Mouse (Mus musculus): ENCODE data around the gene Mfsd4a.

Gene Mfsd4a

DNA sequence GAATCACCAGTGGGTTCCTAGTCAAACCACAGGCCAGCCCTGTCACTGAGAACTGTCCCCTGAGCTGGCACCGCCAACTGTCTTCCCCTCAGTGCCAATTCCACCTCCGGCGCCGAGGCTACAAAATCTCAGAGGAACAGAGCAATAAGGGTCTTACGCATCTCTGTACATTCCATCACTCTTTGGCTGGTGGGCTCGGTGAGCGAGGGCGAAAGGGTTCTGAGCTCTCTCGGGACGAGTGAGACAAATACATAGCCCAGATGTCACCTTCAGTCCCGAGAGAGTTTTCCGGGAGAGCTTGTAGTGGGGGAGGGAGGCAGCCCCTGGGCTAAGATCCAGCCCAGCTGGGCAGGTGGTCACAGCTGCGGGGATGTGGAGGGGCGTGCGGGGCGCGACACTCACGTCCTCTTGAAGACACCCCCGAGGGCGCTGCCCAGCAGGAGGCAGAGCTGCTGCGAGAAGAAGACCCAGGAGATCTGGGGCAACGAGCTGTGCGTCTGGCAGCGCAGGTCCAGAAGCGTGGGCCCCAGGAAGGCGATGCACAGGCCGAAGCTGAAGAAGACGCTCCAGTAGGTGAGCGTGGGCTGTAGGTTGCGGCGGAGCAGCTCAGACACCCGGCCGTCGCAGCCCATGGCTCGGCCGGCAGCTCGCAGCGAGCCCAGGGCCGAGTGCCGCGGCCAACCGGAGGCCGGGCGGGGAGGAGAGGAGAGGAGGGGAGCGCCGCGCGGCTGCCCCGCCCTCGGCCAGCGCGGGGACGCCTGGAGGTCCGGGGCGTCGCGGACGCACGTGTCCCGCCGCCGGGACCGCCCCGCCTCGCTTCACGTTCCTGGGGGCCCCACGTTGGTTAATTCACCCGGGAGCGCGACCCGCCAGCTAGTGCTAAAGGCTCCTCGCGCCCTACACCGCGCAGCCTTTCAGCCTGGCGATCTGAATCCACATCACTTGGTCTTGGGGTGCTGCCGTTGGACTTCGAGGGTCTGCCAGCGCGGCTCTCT lies at the start of gene Mfsd4a:
Gene Mfsd4a, minus strand, starts transcription at position 802 of the 995 bp plus-strand sequence.
- peak; percentile 34 for DNase-seq

DNA sequence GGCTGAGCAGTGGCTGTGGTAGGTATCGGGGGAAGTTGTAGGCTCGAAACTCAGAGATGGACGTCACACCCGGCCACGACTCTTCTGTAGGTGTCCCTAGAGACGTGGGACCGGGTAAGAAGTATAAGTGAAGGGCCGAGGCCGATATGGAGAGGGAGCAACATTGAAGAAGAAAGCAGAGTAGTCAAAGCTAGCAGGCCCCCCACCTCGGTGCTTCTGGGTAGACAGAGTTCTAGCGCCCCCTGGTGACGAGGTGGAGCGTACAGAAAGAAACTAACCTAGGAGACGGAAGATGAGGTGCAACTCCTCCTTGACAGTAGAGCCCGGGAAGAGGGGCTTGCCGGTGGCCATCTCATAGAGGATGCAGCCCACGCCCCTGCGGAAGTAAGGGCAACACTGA lies 48.7 kb upstream of the Mfsd4a start:
- peak; percentile 90 for DNase-seq

DNA sequence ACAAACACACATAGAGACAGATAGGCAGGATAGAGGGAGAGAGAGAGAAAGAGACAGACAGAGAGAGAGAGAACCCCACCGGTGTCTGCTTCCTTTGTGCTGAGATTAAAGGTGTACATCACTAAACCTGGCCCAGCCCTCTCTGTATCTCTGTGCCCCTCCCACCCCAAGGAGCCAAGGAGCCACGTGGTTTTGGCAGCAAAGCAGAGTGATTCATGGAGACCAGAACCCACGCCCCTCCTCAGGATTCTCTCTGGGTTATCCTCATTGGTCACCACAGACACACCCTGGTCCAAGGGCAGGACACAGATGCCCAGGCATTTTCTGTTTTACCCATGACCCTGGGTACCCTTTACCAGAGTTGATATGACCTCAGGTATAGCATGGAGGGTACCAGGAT lies 45.2 kb upstream of the Mfsd4a start:
- no peak for DNase-seq

DNA sequence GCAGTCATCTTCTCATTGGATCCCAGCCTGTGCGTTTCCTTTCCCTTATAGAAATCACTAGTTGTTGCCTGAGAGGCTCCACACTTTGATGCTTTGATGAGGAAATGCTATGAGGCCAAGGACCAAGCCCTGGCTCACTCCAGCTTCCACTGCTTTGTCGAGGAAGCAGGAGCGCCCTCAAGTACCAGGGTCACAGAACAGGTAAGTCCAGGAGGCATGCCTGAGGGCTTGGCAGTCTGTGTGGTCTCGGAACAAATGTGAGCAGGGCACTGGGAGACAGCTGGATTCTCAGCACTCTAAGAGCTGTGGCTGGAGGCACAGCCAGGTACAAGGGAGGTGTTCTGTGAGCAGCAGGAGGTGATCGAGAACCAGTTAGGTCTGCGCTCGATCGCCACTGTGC lies 44.6 kb upstream of the Mfsd4a start:
- no peak for DNase-seq

DNA sequence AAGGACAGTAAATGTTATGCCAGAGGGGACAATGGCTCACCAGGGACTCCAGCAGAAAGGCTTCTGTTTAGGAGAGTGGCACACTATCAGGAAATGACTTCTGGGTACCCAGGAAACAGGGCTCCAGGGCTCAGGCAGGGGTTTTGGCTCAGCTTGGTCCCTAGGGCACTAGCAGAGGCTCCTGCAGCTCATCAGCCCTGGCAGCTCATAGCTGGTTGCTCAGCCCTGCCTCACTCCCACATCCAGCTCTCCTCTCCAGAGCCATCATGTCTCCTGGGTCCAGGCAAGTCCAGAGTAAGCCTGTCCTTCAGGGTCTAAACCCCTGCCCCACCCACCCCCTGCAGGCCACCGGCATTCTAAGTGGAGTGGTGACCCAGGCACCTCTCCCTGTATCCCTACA lies 43.5 kb upstream of the Mfsd4a start:
- DNase-seq, result no peak

DNA sequence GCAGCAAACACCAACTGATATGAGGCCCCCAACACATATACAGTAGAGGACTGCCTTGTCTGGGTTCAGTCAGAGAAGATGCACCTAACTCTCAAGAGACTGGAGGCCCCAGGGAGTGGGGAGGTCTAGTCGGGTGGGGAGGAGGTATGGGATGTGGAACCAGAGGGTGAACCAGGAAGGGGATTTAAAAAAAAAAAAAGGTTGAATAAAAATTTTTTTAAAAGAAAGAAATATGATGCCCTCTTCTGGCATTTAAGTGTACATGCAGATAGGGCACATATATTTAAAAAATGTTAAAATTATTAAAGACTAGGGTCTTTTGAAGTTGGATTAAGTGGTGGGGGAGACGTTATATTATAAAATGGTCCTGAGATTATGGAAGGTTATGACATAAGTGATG lies 41.5 kb upstream of the Mfsd4a start:
- DNase-seq, result no peak

DNA sequence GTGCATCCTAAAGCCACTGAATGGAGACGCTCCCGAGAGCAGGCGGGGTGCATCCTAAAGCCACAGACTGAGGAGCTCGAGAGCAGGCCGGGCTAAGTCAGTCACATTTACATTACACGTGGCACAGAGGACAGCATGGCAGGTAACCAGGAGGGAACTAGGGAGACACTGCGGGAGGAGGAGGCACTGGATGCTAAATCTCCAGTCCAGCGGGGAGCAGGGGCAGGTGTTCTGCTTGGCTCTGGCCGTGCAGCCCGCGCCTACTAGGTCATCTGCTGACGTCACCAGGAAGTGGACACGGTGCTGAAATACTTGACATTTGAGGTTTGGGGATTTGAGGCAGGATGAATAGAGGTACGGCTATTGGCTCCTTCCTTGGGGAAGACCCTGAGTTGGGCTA lies 36.5 kb upstream of the Mfsd4a start:
- DNase-seq, result no peak

DNA sequence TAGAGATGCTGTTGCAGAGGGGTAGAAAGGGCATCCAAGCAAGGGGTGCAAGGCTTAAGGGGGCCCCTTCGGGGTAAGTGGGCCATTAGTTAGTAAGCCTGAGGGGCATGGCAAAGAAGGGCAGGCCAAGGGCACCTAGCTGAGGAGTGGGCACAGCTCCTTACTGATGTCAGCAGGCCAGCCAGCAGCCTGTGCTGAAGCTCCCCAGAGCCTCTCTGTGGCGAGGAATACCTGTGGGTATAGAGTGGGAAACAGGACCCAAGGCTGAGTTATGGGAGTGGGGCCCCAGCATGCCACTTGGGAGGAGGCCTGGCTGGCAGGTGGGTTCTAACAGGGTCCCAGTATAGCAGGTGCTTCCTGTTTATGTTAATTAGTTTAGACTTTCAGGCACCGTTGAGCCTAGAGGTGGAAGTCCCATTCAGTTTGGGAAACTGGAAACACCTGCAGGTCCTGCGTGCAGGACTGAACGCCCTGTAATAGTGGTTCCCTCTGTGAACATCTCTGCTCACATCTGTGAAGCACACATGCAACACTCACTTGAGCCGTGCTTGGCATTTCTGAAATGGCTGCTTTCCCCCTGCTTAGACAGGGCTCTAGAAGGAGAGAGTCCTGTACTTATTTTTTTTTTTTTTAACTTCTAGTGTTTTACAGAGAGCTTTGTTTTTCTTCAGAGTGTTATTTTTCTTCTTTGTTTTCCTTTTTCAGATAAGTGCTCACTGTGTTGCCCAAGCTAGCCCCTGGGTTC lies 34.3 kb upstream of the Mfsd4a start:
- no peak for DNase-seq

DNA sequence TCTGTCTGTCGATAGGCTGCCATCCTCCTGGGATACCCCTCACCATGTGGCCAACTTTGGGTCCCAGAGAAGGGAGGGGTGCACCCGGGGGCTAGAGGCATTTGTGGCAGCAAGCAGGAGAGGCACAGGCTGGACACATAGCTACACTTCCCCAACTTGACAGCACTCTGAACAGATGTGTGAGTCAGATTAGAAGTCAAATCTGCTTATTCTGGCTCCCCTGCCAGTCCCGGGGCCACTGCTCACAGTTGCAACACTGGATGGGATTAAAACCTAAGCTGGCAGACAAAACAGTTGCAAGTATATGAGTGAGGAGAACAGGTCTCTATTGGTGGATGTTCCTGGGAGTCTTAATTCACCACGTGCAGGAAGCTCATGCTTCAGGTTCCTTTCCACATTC lies 31.9 kb upstream of the Mfsd4a start:
- no peak for DNase-seq

DNA sequence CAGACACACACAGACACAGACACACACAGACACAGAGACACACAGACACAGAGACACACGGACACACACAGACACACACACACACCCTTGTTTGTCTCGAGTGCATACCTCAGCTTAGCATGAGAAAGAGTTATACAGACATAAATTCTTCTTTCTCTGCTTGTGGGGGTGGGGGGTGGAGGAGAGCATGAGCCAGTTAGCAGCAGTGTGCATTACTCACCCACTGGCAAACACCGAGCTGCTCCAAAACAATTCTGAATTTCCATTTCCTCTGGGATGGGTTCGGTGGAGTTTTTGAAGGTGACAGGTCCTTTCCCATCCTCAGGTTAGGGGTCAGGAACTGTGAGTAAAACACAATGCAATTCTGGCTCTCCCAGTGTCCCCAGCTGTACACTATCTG lies 31.2 kb upstream of the Mfsd4a start:
- DNase-seq, result no peak

DNA sequence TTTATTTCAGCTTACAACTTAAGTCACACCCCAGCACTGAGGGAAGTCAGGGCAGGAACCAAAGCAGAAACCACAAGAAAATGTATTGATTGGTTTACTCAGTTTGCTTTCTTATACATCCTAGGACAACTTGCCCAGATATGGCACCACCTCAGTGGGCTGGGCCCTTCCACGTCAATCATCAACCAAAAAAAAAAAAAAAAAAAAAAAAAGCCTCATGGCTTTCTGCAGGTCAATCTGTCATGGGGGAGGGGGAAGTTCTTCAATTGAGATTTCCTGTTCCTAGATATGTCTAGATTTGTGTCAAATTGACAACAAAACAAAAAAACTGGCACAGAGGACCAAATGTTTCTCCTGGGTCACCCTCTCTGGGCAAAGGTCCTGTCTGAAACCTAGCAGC lies 30.2 kb upstream of the Mfsd4a start:
- no peak for DNase-seq

DNA sequence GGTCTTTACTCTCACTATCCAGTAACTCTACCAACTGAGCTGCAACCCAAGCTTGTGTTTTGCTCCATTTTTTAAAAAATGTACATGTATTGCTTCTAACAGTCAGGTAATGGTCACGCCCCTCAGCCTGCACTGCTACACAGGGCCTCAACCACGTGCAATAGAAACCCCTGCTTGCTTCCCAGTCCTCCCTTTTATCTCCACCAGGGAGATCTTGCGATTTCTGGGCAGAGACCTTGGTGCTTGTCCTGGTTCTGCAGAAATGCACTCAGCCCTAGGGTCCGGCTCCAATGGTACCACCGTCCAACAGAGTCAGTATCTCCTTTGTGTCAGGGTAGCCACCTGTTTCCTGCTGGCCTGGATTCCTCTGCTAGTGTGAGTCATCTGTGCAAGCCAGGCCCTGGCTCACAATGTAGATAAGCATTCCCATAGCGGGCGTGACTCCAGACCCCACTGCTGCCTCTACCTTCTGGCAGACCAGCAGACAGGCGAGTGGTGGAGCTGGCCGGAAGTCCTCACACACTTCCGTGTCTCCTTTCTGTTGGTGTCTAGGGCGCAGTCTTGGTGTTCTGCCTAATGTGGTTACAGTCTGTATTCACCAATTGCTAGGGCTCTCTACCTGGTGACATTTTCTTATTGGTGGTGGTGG lies 27.6 kb upstream of the Mfsd4a start:
- DNase-seq, result no peak

DNA sequence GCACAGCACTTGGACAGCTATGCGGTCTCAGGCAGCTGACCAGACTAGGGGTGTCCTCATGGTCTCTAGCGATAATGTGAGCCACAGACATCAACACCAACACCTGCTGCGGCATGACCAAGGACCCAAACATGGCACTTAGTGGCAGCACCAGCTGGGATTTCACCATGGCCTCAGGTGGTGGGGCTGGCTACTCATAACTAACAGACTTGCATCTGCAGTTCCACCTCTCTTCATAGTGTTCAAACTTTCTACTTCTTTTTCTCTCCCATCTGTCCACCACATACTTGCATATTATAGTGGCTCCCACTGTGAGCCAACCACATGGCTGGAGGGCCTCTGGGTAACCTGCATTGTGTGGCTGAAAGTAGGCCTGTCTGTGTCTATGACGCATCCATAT lies 25.4 kb upstream of the Mfsd4a start:
- no peak for DNase-seq

DNA sequence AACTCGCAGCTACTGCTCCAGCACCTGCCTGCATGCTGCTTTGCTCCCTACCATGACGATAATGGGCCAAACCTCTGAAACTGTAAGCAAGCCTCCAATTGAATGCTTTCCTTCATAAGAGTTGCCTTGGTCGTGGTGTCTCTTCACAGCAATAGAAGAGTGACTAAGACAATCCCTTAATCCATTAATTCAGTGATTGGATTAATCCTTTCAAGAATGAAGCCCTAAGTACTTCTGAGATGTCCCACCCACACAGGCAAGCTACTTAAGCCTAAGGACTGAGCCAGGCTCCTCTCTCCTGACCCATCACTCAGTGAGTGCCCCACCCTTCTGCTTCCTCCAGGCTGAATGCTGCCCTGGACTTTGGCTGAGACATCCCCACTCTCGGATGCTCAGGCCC lies 22.4 kb upstream of the Mfsd4a start:
- no peak for DNase-seq

DNA sequence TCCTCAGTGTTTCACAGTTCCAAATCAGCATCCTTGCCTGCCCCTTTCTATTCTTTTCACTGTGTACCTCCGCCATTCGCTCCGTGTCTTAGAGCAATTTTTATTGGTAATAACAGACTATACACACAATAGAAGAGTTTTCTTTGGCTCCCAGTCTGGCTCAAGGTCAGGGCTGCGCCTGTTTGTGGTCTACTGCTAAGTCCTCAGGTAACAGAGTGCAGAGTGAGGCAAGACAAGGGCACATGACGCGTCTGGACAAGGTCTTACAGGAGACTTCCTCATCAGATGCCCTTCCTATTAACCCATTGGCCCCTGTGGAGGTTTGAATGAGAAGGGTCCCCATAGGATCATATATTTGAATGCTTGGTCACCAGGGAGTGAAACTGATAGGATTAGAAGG lies 21.9 kb upstream of the Mfsd4a start:
- no peak for DNase-seq

DNA sequence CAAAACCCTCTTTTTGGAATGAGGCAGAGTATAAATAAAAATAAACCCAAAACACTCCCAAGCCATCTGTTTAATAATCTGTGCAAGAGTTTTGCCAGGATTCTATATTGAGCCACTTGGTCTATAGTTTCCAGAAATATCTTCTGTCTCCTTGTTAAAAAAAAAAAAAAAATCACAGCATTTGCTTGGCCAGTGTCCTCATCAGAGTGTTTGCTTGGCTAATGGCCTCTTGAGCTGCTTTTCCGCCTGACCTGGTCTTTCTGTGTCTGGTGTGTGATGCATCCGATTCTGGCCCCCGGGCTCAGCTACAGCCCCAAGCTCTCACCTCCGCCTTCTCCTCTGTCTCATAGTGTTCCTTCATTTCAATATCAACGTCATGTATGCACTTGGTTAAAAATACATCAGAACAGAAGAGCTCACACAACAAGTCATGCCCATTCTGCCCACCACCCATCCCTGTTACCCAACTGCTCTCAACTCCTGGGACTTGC lies 20.4 kb upstream of the Mfsd4a start:
- DNase-seq, result peak; percentile 22

DNA sequence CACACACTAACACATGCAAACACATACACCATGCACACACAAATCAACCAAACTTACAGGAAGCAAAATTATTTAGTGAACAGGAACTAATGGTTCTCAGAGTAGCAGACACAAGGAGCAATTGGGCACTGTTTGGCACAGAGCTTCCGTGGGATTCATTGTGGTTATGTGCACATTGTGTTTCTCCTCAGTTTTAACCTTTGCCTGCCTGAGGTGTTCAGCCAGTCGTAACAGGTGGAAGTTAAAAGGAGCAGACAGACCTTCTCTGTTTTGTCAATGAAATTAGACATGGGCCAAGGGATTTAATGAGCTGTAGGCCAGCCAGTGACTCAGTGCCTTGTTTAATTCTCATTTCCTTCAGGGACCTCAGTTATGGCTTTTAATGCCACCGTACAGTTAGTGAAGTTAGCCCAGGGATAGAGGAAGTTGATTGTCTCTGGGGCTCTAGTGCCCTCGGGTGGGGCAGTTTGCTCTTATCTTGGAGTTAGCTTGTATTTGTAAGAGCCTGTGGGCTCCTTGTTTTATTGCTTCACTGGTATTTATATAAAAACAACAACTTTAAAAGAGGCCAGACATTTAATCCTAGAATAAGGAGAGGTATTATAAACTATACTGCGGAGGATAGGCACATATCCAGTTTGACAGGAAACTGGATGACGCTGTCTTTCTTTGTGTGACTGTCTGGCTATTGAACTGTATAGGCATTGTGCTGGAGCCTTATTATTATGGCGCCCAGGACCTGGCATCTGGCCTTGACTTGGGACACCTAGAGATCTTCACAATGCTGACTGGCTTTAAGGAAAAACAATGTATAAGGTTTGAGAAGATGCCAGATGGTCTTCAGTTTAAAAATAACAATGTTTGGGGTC lies 17.6 kb upstream of the Mfsd4a start:
- DNase-seq, result no peak

DNA sequence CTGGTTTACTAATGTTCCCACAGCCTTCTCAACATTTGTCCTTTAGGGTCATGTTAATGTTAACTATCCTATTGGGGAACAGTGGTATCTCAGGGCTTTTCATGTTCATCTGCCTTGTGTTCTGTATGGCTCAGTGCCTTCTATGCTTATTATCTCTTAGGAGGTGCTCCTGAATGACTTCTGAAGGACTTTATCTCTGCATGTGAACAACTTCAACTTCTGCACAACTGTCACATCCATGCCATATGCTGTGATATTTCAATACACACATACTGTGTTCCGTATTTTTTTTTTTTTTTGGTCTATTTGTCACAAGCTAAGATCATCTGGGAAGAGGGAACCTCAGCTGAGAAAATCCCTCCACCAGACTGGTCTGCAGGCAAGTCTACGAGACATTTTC lies 10.6 kb upstream of the Mfsd4a start:
- no peak for DNase-seq

DNA sequence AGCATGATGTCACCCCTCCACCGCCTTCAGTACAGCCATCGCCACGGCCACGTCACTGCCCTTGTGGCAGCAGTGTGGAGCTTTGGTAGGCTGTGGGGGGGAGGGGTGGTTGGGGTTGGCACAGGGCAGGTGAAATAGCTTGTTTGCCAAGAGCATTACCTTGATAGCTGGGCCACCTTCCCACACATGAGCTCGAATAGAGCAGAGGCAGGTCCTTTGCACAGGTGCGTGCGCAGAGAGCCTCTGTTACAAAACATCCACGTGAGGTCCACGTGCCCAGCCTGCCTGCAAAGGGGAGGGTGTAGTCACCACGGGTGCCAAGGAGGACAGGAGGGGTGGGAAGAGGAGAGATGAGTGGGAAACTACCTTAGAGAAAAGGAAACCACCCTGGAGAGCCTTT lies 7.7 kb upstream of the Mfsd4a start:
- DNase-seq, result no peak

DNA sequence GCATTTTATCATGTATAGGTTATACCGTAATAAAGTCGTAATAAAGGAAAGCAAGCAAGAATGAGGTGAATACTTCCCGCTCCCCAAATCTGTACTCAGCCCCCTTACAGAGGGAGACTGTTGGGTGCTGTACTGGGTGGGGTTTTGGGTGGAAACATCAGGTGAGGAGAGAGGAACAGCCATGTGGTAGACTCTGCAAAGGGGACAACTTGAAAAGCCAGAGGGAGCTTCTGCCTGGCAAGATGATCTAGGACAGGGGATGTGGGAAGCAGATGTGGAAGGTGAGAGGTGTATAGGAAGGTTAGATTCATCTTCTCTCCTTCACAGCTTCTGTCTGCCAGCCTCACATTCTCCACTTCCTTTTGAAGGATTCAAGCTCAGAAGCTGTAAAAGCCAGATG lies 2.8 kb upstream of the Mfsd4a start:
- no peak for DNase-seq

DNA sequence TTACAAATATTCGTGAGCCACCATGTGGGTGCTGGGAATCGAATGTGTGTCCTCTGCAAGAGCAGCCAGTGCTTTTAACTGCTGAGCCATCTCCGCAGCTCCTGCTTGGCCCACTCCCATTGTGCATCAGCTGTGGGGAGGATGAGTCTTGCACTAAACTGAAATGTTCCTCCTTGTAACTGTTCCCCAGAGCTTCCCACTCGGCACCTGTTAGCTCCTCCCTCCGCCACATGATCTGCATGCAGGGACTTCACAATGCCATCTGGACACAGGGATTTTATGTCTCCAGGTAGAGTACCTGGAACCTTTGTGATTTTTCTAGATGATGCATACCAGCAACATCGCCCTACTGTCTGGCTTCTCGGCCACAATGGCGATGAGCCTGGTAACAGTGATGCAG lies 1.6 kb upstream of the Mfsd4a start:
- DNase-seq, result no peak

DNA sequence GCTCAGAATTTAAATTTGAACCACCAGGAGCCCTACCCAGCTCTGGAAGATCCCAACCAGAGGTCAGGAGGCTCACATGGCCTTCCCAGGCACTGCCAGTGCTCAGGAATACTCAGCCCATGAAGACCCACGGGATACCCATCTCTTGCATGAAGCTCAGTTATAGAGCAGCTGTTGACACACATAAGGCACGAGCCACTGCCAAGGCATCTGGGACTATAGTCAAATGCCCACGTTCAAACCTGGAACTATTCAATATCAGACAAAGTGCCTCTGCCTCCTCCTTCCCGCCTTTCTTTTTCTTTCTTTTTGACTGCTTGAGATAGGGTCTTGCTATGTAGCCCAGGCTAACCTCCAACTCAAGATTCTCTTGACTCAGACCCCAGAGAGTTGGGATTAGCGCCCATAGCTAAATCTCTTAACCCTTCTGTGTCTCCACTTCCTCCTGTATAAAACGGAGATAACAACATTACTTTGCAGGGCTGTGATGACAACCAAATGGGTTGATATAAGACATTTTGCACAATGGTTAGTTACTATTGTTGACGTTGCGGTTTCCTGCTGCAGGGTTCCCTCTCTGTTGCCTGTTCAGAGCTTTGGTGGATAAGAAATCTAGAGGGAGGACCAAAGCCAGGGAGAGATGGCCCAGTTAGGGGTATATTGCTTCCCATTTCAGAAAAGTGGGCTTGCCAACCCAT lies 2.2 kb downstream of the Mfsd4a start:
- no peak for DNase-seq

Data from right cerebral cortex, postnatal 4 days (tissue).